Mouse (Mus musculus) C2C12 (cell line): ENCODE measurements around the gene Bcl11b. TPM values are rescaled to one million over a fixed set of nuclear protein-coding genes. Genes with fewer than 3 reads are reported as not detected.

ENCODE experiments used
- H3K27me3 ChIP-seq: one replicate; pipeline ENCODE4 v1.6.1; 2011; ENCODE audit not compliant: control insufficient read depth, insufficient read depth, insufficient read length
- H3K36me3 ChIP-seq: one replicate; pipeline ENCODE4 v1.6.1; 2011; ENCODE audit not compliant: control insufficient read depth, insufficient read depth
- H3K4me3 ChIP-seq: one replicate; pipeline ENCODE4 v1.5.1; 2011; ENCODE audit warnings: mild to moderate bottlenecking, control low read depth; ENCODE audit not compliant: poor library complexity, insufficient read depth, severe bottlenecking
- H3K79me2 ChIP-seq: one replicate; pipeline ENCODE4 v1.6.1; 2011; ENCODE audit not compliant: control insufficient read depth, insufficient read depth
- H3K79me3 ChIP-seq: one replicate; pipeline ENCODE4 v1.6.1; 2011; ENCODE audit warnings: low read depth, control low read depth
- H3ac ChIP-seq: one replicate; pipeline ENCODE3; 2011; ENCODE audit warnings: low read depth; ENCODE audit not compliant: control insufficient read depth, insufficient read length
- CEBPB ChIP-seq: IDR thresholded peaks from one replicate; pipeline ENCODE4 v1.6.1; 2011; ENCODE audit warnings: low read depth, mild to moderate bottlenecking, control low read depth, moderate library complexity
- CTCF ChIP-seq: IDR thresholded peaks from one replicate; pipeline ENCODE4 v1.5.1; 2011; ENCODE audit not compliant: control insufficient read depth, insufficient read depth, insufficient read length
- FOSL1 ChIP-seq: IDR thresholded peaks from one replicate; pipeline ENCODE4 v1.8.0; 2011; ENCODE audit warnings: mild to moderate bottlenecking, low read length; ENCODE audit not compliant: poor library complexity, insufficient read depth, severe bottlenecking
- MAX ChIP-seq: IDR thresholded peaks from one replicate; pipeline ENCODE4 v1.6.1; 2011; ENCODE audit warnings: mild to moderate bottlenecking, control low read depth
- MYOD1 ChIP-seq: IDR thresholded peaks from one replicate; pipeline ENCODE4 v1.6.1; 2011; ENCODE audit warnings: low read depth; ENCODE audit not compliant: control insufficient read depth, insufficient read length
- MYOG ChIP-seq: IDR thresholded peaks from one replicate; pipeline ENCODE4 v1.6.1; 2011; ENCODE audit not compliant: control insufficient read depth, insufficient read length; ENCODE audit errors: extremely low read depth
- USF1 ChIP-seq: IDR thresholded peaks from one replicate; pipeline ENCODE4 v1.6.1; 2011; ENCODE audit warnings: low read depth, mild to moderate bottlenecking, control low read depth, moderate library complexity
- polyA plus RNA-seq: library from polyadenylated mRNA; unstranded; fragments of >200 nt; fragmentation: generic; extraction: Trizol; gene quantifications from one replicate; pipeline ENCODE4 v1.2.1, GENCODE M21; 2012; ENCODE audit warnings: missing spikeins

Bcl11b gene
- polyA plus RNA-seq, 1 experiment, result not detected

- Histone ChIP-seq H3K4me3 (no peak overlapping the region), H3K79me3 (no peaks in the 10 kb centered on the region), H3K79me2 (no peaks in the 10 kb centered on the region), H3K36me3 (no peaks in the 10 kb centered on the region), H3K27me3 (no peaks in the 10 kb centered on the region), H3ac (no peak overlapping the region)
- TF ChIP-seq USF1 (no peak), MAX (no peak), MYOG (no peak), FOSL1 (no peak)
Observed at GRCm38 (mm10) chr12:107960365-107960764, 43.0 kb downstream of the Bcl11b start.

- H3ac ChIP-seq, result no peak overlapping the region
- no peaks in the 10 kb centered on the region for H3K27me3 ChIP-seq
- H3K4me3 ChIP-seq, result no peak overlapping the region
- TF ChIP-seq CEBPB, result no peak
- TF ChIP-seq FOSL1, result no peak
- no peak for TF ChIP-seq MAX
- no peaks in the 10 kb centered on the region for H3K79me2 ChIP-seq
- H3K79me3 ChIP-seq, result no peaks in the 10 kb centered on the region
- no peaks in the 10 kb centered on the region for H3K36me3 ChIP-seq
Observed at GRCm38 (mm10) chr12:107959872-107960271, 43.5 kb downstream of the Bcl11b start.

DNA sequence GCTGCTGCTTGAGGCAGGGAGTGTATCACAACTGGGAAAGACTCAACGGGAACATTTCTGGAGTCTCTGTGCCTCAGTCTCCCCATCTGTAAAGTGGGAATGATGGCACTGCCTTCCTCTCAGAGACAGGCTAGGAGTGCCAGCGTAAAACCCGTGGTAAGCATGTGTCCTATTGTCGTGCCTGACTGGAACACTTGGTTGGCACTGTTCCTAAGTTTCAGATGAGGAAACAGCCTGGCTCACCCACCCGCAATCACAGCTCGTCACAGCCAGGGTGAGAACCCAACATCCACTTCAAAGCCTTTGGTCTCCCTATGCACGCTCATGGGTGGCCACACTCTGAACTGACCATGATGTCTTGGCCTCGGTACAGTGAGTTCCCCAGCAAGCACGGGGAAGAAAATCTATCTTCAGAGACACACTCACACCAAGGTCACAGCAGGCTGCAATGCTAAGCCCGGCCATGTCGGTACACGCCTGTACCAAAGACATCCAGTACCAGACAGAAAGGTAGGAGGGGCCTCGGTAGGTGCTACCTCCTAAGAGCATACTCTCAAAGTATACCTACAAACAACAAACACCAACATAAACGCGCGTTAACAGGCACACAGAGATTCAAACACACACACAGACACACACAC, 50.2 kb downstream of the Bcl11b start:
- H3ac ChIP-seq, result no peak overlapping the region
- no peaks in the 10 kb centered on the region for H3K36me3 ChIP-seq
- no peaks in the 10 kb centered on the region for H3K79me3 ChIP-seq
- H3K79me2 ChIP-seq, result no peaks in the 10 kb centered on the region
- no peak overlapping the region for H3K4me3 ChIP-seq
- no peaks in the 10 kb centered on the region for H3K27me3 ChIP-seq
- no peak for TF ChIP-seq FOSL1
- no peak for TF ChIP-seq MAX
- no peak for TF ChIP-seq USF1
- TF ChIP-seq MYOD1, result no peak
- no peak for TF ChIP-seq CTCF
- TF ChIP-seq MYOG, result no peak
- no peak for TF ChIP-seq CEBPB

DNA sequence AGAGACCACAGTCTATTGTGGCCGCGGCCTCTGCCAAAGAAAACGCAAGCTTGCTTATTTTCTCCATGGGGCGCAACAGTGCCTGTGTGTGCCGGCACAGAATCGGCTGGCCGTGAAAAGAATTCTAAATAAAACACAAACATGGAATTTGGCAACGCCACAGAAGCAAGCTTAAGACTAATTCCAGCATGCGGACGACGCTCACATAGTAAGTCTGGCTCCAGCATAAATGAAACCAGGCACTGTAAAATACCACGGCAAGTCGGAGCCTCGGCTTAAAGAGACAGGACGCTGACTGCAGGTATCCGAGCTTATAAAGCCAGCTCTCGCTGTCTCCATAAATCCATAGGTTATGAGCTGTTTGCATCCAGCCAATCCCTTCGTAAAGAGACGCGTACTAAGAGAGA, 51.1 kb downstream of the Bcl11b start:
- TF ChIP-seq MYOD1 (no peak), MAX (no peak), MYOG (no peak), CTCF (no peak), USF1 (no peak), CEBPB (no peak), FOSL1 (no peak)
- H3K27me3 ChIP-seq, result no peaks in the 10 kb centered on the region
- no peaks in the 10 kb centered on the region for H3K36me3 ChIP-seq
- no peak overlapping the region for H3ac ChIP-seq
- H3K79me3 ChIP-seq, result no peaks in the 10 kb centered on the region
- no peak overlapping the region for H3K4me3 ChIP-seq
- no peaks in the 10 kb centered on the region for H3K79me2 ChIP-seq

GRCm38 (mm10) chr12:107950667-107951179, 52.7 kb downstream of the Bcl11b start:
- TF ChIP-seq FOSL1, result no peak
- no peak for TF ChIP-seq CTCF
- no peak for TF ChIP-seq USF1
- no peak for TF ChIP-seq MAX
- no peak for TF ChIP-seq CEBPB
- no peak for TF ChIP-seq MYOG
- TF ChIP-seq MYOD1, result no peak
- H3K36me3 ChIP-seq, result no peaks in the 10 kb centered on the region
- H3ac ChIP-seq, result no peak overlapping the region
- H3K79me3 ChIP-seq, result no peaks in the 10 kb centered on the region
- H3K27me3 ChIP-seq, result no peaks in the 10 kb centered on the region
- no peak overlapping the region for H3K4me3 ChIP-seq
- no peaks in the 10 kb centered on the region for H3K79me2 ChIP-seq

DNA sequence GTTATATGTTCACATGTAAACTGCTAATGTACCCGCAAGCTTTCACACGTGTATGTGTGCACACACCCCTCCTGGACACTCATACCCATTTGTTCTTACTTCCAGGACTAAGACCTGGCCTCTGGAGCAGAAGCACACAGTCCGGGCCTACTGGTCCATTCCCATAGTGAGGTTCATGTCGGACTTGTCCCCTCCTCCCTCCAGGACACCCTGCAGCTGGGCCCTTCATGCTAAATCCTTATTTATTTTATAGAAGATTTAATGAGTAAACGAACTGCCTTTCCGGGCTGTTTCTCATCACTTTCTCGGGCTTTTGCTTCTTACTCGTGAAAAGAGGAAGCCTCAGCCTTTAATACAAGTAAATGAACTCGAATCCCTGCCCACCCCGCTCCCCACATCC, 54.0 kb downstream of the Bcl11b start:
- Histone ChIP-seq H3K4me3 (no peak overlapping the region), H3K79me3 (no peaks in the 10 kb centered on the region), H3ac (no peak overlapping the region), H3K27me3 (no peaks in the 10 kb centered on the region), H3K36me3 (no peaks in the 10 kb centered on the region), H3K79me2 (no peaks in the 10 kb centered on the region)
- TF ChIP-seq USF1 (no peak), MYOG (no peak), CEBPB (no peak), CTCF (no peak), FOSL1 (no peak), MYOD1 (no peak), MAX (no peak)
